Mouse (Mus musculus) MEL (cell line): ENCODE results near the gene Rtf2. TPM values are rescaled to one million over a fixed set of nuclear protein-coding genes. Genes with fewer than 3 reads are reported as not detected.
A peak's percentile ranks its signal among the peaks of the same experiment; 100 is the strongest.

Experiments
- DNase-seq: peaks from one replicate; pipeline ENCODE4 v3.0.0; 2011; ENCODE audit warnings: low read depth, low spot score
- H3K27ac ChIP-seq: 2 replicates; pipeline ENCODE4 v1.5.1; 2012; ENCODE audit warnings: low read depth, mild to moderate bottlenecking, control low read depth, low read length, moderate library complexity; ENCODE audit not compliant: control insufficient read depth
- H3K27me3 ChIP-seq, 2 experiments: fragments of 150-350 bp in 1 of 2; sonication (generic) in 1 of 2; 2 replicates each; pipeline ENCODE4 v1.6.1; 2012; ENCODE audit warnings: low read length in 2 of 2, mild to moderate bottlenecking in 2 of 2, improper control_type of control experiment in 1 of 2, moderate library complexity in 1 of 2; ENCODE audit not compliant: insufficient read depth in 2 of 2, control insufficient read depth in 1 of 2
- H3K36me3 ChIP-seq, 2 experiments: 2 replicates each; pipeline ENCODE4 v1.6.1; 2012 to 2014; ENCODE audit warnings: low read length in 2 of 2, improper control_type of control experiment in 1 of 2, inconsistent platforms in 1 of 2, mild to moderate bottlenecking in 1 of 2; ENCODE audit not compliant: insufficient read depth in 2 of 2, control insufficient read depth in 1 of 2
- H3K4me1 ChIP-seq, 2 experiments: fragments of 150-350 bp in 1 of 2; sonication (generic) in 1 of 2; 2 replicates each; pipeline ENCODE4 v1.6.1; 2012; ENCODE audit warnings: low read length in 2 of 2, improper control_type of control experiment in 1 of 2, mild to moderate bottlenecking in 1 of 2; ENCODE audit not compliant: insufficient read depth in 2 of 2, control insufficient read depth in 1 of 2
- H3K4me3 ChIP-seq, 2 experiments: fragments of 150-350 bp in 1 of 2; sonication (generic) in 1 of 2; 2 replicates each; pipeline ENCODE4 v1.5.1; 2012; ENCODE audit warnings: low read depth in 2 of 2, low read length in 2 of 2, mild to moderate bottlenecking in 2 of 2, moderate library complexity in 2 of 2, control low read depth in 1 of 2, improper control_type of control experiment in 1 of 2; ENCODE audit not compliant: control insufficient read depth in 1 of 2, insufficient read depth in 1 of 2
- H3K79me2 ChIP-seq: 2 replicates; pipeline ENCODE4 v1.6.1; 2012; ENCODE audit warnings: mild to moderate bottlenecking, low read length, moderate library complexity; ENCODE audit not compliant: control insufficient read depth, poor library complexity, insufficient read depth
- H3K9ac ChIP-seq: 2 replicates; pipeline ENCODE4 v1.6.1; 2012; ENCODE audit warnings: low read depth, mild to moderate bottlenecking, control low read depth, low read length, moderate library complexity; ENCODE audit not compliant: control insufficient read depth, poor library complexity, severe bottlenecking
- H3K9me3 ChIP-seq: fragments of 150-350 bp; sonication (generic); replicated peaks from 2 replicates; pipeline ENCODE4 v1.6.1; 2012; ENCODE audit warnings: mild to moderate bottlenecking, low read length, improper control_type of control experiment, moderate library complexity; ENCODE audit not compliant: insufficient read depth
- CHD2 ChIP-seq: IDR thresholded peaks from 2 replicates; pipeline ENCODE4 v1.6.1; 2011; ENCODE audit warnings: low read length, improper control_type of control experiment
- CTCF ChIP-seq, 3 experiments: IDR thresholded peaks in 2 of 3; conservative IDR thresholded peaks in 1 of 3; 2 replicates each; pipeline ENCODE4 v1.5.1; 2011 to 2012; ENCODE audit warnings: low read length in 3 of 3, low read depth in 2 of 3, mild to moderate bottlenecking in 2 of 3, improper control_type of control experiment in 1 of 3, inconsistent platforms in 1 of 3, mixed read lengths in 1 of 3, moderate library complexity in 1 of 3; ENCODE audit not compliant: control insufficient read depth in 1 of 3, insufficient read depth in 1 of 3, poor library complexity in 1 of 3, severe bottlenecking in 1 of 3
- ELF1 ChIP-seq: IDR thresholded peaks from 2 replicates; pipeline ENCODE4 v1.6.1; 2014; ENCODE audit warnings: low read depth, mild to moderate bottlenecking, inconsistent platforms, low read length, improper control_type of control experiment, moderate library complexity
- ETS1 ChIP-seq: IDR thresholded peaks from 2 replicates; pipeline ENCODE4 v1.6.1; 2012; ENCODE audit warnings: low read depth, mild to moderate bottlenecking, inconsistent platforms, low read length, improper control_type of control experiment, moderate library complexity
- MAFK ChIP-seq: IDR thresholded peaks from 2 replicates; pipeline ENCODE4 v1.6.1; 2011; ENCODE audit warnings: low read depth, mild to moderate bottlenecking, low read length, improper control_type of control experiment, borderline replicate concordance
- MAZ ChIP-seq: IDR thresholded peaks from 2 replicates; pipeline ENCODE4 v1.6.1; 2012; ENCODE audit warnings: low read depth, mild to moderate bottlenecking, inconsistent platforms, low read length, improper control_type of control experiment
- MXI1 ChIP-seq: IDR thresholded peaks from 2 replicates; pipeline ENCODE4 v1.6.1; 2011; ENCODE audit warnings: mild to moderate bottlenecking, low read depth, low read length, improper control_type of control experiment
- POLR2A ChIP-seq, 2 experiments: IDR thresholded peaks; 2 replicates each; pipeline ENCODE4 v1.6.1; 2011 to 2012; ENCODE audit warnings: low read length in 2 of 2, mild to moderate bottlenecking in 2 of 2, control low read depth in 1 of 2, improper control_type of control experiment in 1 of 2, low read depth in 1 of 2, moderate library complexity in 1 of 2; ENCODE audit not compliant: control insufficient read depth in 1 of 2, insufficient read depth in 1 of 2, poor library complexity in 1 of 2
- POLR2AphosphoS2 ChIP-seq: IDR thresholded peaks from 2 replicates; pipeline ENCODE4 v1.6.1; 2011; ENCODE audit warnings: low read length, improper control_type of control experiment
- RAD21 ChIP-seq: IDR thresholded peaks from 2 replicates; pipeline ENCODE4 v1.6.1; 2011; ENCODE audit warnings: mild to moderate bottlenecking, low read depth, low read length, improper control_type of control experiment
- SIN3A ChIP-seq: IDR thresholded peaks from 2 replicates; pipeline ENCODE4 v1.6.1; 2012; ENCODE audit warnings: low read length, improper control_type of control experiment, inconsistent platforms
- SMC3 ChIP-seq: IDR thresholded peaks from 2 replicates; pipeline ENCODE4 v1.6.1; 2011; ENCODE audit warnings: low read depth, low read length, improper control_type of control experiment
- TBP ChIP-seq: IDR thresholded peaks from 2 replicates; pipeline ENCODE4 v1.8.0; 2011; ENCODE audit warnings: low read depth, low read length, improper control_type of control experiment
- UBTF ChIP-seq: IDR thresholded peaks from 2 replicates; pipeline ENCODE4 v1.6.1; 2012; ENCODE audit warnings: low read depth, mild to moderate bottlenecking, inconsistent platforms, low read length, improper control_type of control experiment, moderate library complexity, borderline replicate concordance; ENCODE audit not compliant: insufficient read depth
- ZMIZ1 ChIP-seq: IDR thresholded peaks from 2 replicates; pipeline ENCODE4 v1.6.1; 2012; ENCODE audit warnings: low read depth, mild to moderate bottlenecking, inconsistent platforms, low read length, improper control_type of control experiment, moderate library complexity
- polyA plus RNA-seq, 2 experiments: library from polyadenylated mRNA; stranded (reverse) in 1 of 2; unstranded in 1 of 2; fragments of >175 nt in 1 of 2; fragments of >200 nt in 1 of 2; gene quantifications; 2 replicates each; pipeline versions ENCODE4 v1.2.1 to v1.2.4; 2012; ENCODE audit warnings: low replicate concordance in 2 of 2, low read depth in 1 of 2; ENCODE audit not compliant: insufficient read length in 2 of 2, insufficient read depth in 1 of 2, missing spikeins in 1 of 2
- total RNA-seq: library from RNA; depleted of rRNA; stranded (reverse); fragments of 300-350 nt; gene quantifications from 2 replicates; pipeline ENCODE4 v1.2.3, GENCODE M21; 2012

The Rtf2 gene
- total and polyA plus RNA-seq, 3 experiments: 68.2 to 81.5 TPM; not detected in 1

GRCm38 (mm10) chr2:172473591-172473990 lies 33.2 kb downstream of the Rtf2 start:
- H3K79me2 ChIP-seq: no peaks in the 10 kb centered on the region
- no peak overlapping the region for H3K4me3 ChIP-seq
- H3K9me3 ChIP-seq: no peaks in the 10 kb centered on the region
- H3K27ac ChIP-seq: no peak overlapping the region
- H3K36me3 ChIP-seq: peaks cover 0 to 4% of the 10 kb centered on the region in 2 experiments; a peak in 3 of 4 replicates
- TF ChIP-seq MAFK: no peak
- peak; percentile 16; the same call in 1 of the 2 replicates for TF ChIP-seq POLR2AphosphoS2
- no peak for TF ChIP-seq ZMIZ1
- no peak for TF ChIP-seq UBTF
- TF ChIP-seq, all 39 proteins: peak for 1
- peak; percentile 19 for DNase-seq
- H3K27me3 ChIP-seq: no peaks in the 10 kb centered on the region
- no peaks in the 10 kb centered on the region for H3K4me1 ChIP-seq
- H3K9ac ChIP-seq: no peak overlapping the region

- Histone ChIP-seq H3K27me3 (no peaks in the 10 kb centered on the region), H3K4me3 (no peak overlapping the region), H3K9me3 (no peaks in the 10 kb centered on the region), H3K9ac (no peak overlapping the region), H3K27ac (no peak overlapping the region), H3K36me3 (peaks cover 0 to 4% of the 10 kb centered on the region in 2 experiments; a peak in 2 of 4 replicates), H3K79me2 (no peaks in the 10 kb centered on the region), H3K4me1 (no peaks in the 10 kb centered on the region)
- TF ChIP-seq SMC3 (peak; percentile 45), ETS1 (peak; percentile 70), POLR2AphosphoS2 (no peak), MAZ (peak; percentile 70; the same call in 1 of the 2 replicates), RAD21 (peak; percentile 21), CTCF (IDR thresholded peaks at IDR 0.05 in 2 of 3, conservative IDR thresholded peaks at IDR 0.05 in 1 of 3; ENCODE audit: control insufficient read depth in 1 of 3, insufficient read depth in 1 of 3, low read depth in 2 of 3, low read length in 3 of 3, poor library complexity in 1 of 3, severe bottlenecking in 1 of 3) (peak; percentile 65 to 80 (median 72)), TBP (peak; percentile 83), SIN3A (peak; percentile 67), ELF1 (no peak), CHD2 (no peak)
- peak; percentile 75 for DNase-seq
Observed at GRCm38 (mm10) chr2:172474970-172475369, 34.6 kb downstream of the Rtf2 start.

GRCm38 (mm10) chr2:172476707-172477260 lies 36.4 kb downstream of the Rtf2 start:
- DNase-seq: peak; percentile 40
- Histone ChIP-seq H3K9me3 (no peaks in the 10 kb centered on the region), H3K27ac (no peak overlapping the region), H3K79me2 (no peaks in the 10 kb centered on the region), H3K36me3 (peaks cover 0 to 4% of the 10 kb centered on the region in 2 experiments; a peak in 2 of 4 replicates), H3K27me3 (no peaks in the 10 kb centered on the region), H3K9ac (peak overlapping the region; percentile 26; the same call in 1 of the 2 replicates), H3K4me1 (no peaks in the 10 kb centered on the region), H3K4me3 (peak overlapping the region; percentile 1 to 57; a peak in 3 of 4 replicates)
- TF ChIP-seq POLR2A (IDR thresholded peaks at IDR 0.05; ENCODE audit: control insufficient read depth in 1 of 2, insufficient read depth in 1 of 2, low read depth in 1 of 2, low read length in 2 of 2, poor library complexity in 1 of 2): no peak
- peak; percentile 64 for TF ChIP-seq MXI1
